Mouse (Mus musculus) heart, embryonic 12.5 days (tissue): ENCODE results near the gene Adora2b. TPM values are rescaled to one million over a fixed set of nuclear protein-coding genes. Genes with fewer than 3 reads are reported as not detected.

Experiments used
- ATAC-seq: fragments of 200-750 bp; cut with Nextera tagmentation; 2 replicates; pipeline ENCODE4 v1.8.0; 2017; ENCODE audit warnings: moderate TSS enrichment, moderate library complexity; ENCODE audit not compliant: insufficient number of reproducible peaks, low FRiP score
- H3K27ac ChIP-seq: fragments of 300-500 bp; sonication (generic); 2 replicates; pipeline ENCODE4 v1.5.1; 2016; ENCODE audit warnings: mild to moderate bottlenecking, moderate library complexity; ENCODE audit not compliant: poor library complexity, severe bottlenecking
- H3K27me3 ChIP-seq: fragments of 300-500 bp; sonication (generic); replicated peaks from 2 replicates; pipeline ENCODE4 v1.6.1; 2016; ENCODE audit warnings: mild to moderate bottlenecking, moderate library complexity
- H3K36me3 ChIP-seq: fragments of 300-500 bp; sonication (generic); 2 replicates; pipeline ENCODE4 v1.6.1; 2016; ENCODE audit warnings: mild to moderate bottlenecking, moderate library complexity
- H3K4me1 ChIP-seq: fragments of 300-500 bp; sonication (generic); replicated peaks from 2 replicates; pipeline ENCODE4 v1.6.1; 2016; ENCODE audit warnings: mild to moderate bottlenecking
- H3K4me2 ChIP-seq: fragments of 300-500 bp; sonication (generic); 2 replicates; pipeline ENCODE4 v1.6.1; 2016; ENCODE audit warnings: mild to moderate bottlenecking, moderate library complexity
- H3K4me3 ChIP-seq: fragments of 300-500 bp; sonication (generic); 2 replicates; pipeline ENCODE4 v1.5.1; 2016; ENCODE audit warnings: mild to moderate bottlenecking
- H3K9ac ChIP-seq: fragments of 300-500 bp; sonication (generic); 2 replicates; pipeline ENCODE4 v1.6.1; 2016; ENCODE audit warnings: mild to moderate bottlenecking, moderate library complexity
- H3K9me3 ChIP-seq: fragments of 300-500 bp; sonication (generic); replicated peaks from 2 replicates; pipeline ENCODE4 v1.6.1; 2016; ENCODE audit warnings: mild to moderate bottlenecking, moderate library complexity
- WGBS: fragments of 180-500 bp; shearing (Covaris S2); methylation state at CpG from one replicate; pipeline ENCODE4 v1.1.7; 2016; 5-methylcytosine and 5-hydroxymethylcytosine counted together
- polyA plus RNA-seq: library from polyadenylated mRNA; unstranded; fragments of >200 nt; fragmentation: Nextera tagmentation; extraction: Ambion mirVana; gene quantifications from 2 replicates; pipeline ENCODE4 v1.2.1, GENCODE M21; 2016

Adora2b gene
- polyA plus RNA-seq, 1 experiment from 2014 or later = 0.83 TPM

- H3K4me1 ChIP-seq = peaks cover 5% of the 10 kb centered on the region
- H3K4me2 ChIP-seq = no peak overlapping the region
- H3K27ac ChIP-seq = no peak overlapping the region
- H3K9ac ChIP-seq = no peak overlapping the region
- H3K27me3 ChIP-seq = no peaks in the 10 kb centered on the region
- no peaks in the 10 kb centered on the region for H3K9me3 ChIP-seq
- no peak overlapping the region for H3K4me3 ChIP-seq
- peaks cover 55% of the 10 kb centered on the region for H3K36me3 ChIP-seq
- no peak for ATAC-seq
- 85% methylated on average over 8 of the region's 8 CpGs for WGBS
Measured at GRCm38 (mm10) chr11:62285020-62285419, 36.2 kb downstream of the Adora2b start.

- Histone ChIP-seq H3K9me3 (no peaks in the 10 kb centered on the region), H3K4me1 (no peaks in the 10 kb centered on the region), H3K4me3 (no peak overlapping the region), H3K27me3 (no peaks in the 10 kb centered on the region), H3K27ac (no peak overlapping the region), H3K36me3 (peaks cover 60% of the 10 kb centered on the region), H3K4me2 (no peak overlapping the region), H3K9ac (no peak overlapping the region)
- WGBS = 94% methylated on average over 1 of the region's 1 CpGs
- ATAC-seq = no peak
Measured at GRCm38 (mm10) chr11:62287700-62288099, 38.9 kb downstream of the Adora2b start.

DNA sequence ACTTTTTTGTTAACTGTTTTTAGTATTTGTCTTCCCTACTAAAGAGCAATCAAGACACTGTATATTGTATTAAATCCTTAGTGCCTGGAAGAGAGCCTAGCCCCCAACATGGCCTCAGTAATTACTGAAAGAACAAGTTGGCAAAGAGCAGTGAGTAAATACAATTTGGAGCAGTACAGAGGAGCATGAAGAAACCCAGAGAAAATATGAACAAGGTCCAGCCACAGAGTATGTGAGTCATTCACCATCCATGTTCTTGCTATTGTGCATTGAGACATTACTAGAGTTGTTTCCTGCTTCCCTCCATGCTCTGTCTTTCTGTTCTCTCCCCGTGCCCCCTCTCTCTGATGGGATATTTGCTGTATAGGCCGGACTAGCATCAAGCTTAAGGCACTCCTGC is 45.3 kb downstream of the Adora2b start:
- Histone ChIP-seq H3K4me2 (no peak overlapping the region), H3K27me3 (no peaks in the 10 kb centered on the region), H3K4me1 (no peaks in the 10 kb centered on the region), H3K36me3 (peaks cover 56% of the 10 kb centered on the region), H3K4me3 (no peak overlapping the region), H3K27ac (no peak overlapping the region), H3K9ac (no peak overlapping the region), H3K9me3 (no peaks in the 10 kb centered on the region)
- 79% methylated on average over 2 of the region's 2 CpGs for WGBS
- ATAC-seq = no peak

DNA sequence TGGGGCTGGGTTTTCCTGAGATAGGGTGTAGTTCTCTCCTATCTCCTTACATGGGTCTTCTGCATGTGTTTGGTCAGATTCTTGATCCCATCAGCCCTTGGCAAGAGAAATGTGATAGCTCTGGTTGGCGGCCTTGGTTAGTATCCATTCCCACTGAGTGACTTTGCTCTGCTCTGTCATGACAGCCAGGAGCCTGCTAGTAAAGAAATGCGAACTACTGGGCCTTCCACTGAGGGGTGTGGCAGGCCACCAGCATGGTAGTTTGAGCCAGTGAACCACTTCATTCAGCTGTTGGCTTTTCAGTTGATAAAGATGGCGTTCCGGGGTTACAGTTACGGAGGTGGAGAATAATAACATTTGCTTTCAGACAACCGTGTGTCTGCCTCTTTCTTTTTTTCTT is 50.1 kb downstream of the Adora2b start:
- peaks cover 37% of the 10 kb centered on the region for H3K36me3 ChIP-seq
- no peak for ATAC-seq

DNA sequence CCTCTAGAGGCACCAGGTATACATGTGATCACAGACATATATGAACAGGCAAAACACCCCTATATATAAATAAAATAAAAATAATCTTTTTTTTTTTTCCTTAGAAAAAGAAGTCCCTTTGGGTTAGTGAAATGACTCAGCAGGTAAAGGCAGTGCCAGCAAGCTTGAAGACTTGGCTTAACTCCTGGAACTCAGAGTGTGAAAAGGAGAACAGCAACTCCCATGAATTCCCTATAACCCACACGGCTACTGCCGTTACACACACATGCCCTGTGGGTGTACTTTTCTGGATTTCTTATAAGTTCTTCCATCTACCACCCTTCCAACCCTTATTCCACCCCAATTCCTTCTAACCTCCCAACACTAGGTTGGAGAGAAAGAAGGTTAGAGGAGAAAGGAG is 57.1 kb downstream of the Adora2b start:
- H3K27ac ChIP-seq = no peak overlapping the region
- H3K36me3 ChIP-seq = peaks cover 48% of the 10 kb centered on the region
- H3K4me2 ChIP-seq = no peak overlapping the region
- ATAC-seq = no peak
- no peaks in the 10 kb centered on the region for H3K4me1 ChIP-seq
- WGBS = 93% methylated on average over 2 of the region's 2 CpGs
- H3K9ac ChIP-seq = no peak overlapping the region
- no peaks in the 10 kb centered on the region for H3K9me3 ChIP-seq
- no peaks in the 10 kb centered on the region for H3K27me3 ChIP-seq
- no peak overlapping the region for H3K4me3 ChIP-seq

More for the DNA sequence above, 50.1 kb downstream of the Adora2b start:
- H3K4me2 ChIP-seq = no peak overlapping the region
- H3K4me3 ChIP-seq = no peak overlapping the region
- H3K9me3 ChIP-seq = no peaks in the 10 kb centered on the region
- H3K9ac ChIP-seq = no peak overlapping the region
- no peaks in the 10 kb centered on the region for H3K4me1 ChIP-seq
- WGBS = 82% methylated on average over 6 of the region's 6 CpGs
- no peak overlapping the region for H3K27ac ChIP-seq
- H3K27me3 ChIP-seq = no peaks in the 10 kb centered on the region

DNA sequence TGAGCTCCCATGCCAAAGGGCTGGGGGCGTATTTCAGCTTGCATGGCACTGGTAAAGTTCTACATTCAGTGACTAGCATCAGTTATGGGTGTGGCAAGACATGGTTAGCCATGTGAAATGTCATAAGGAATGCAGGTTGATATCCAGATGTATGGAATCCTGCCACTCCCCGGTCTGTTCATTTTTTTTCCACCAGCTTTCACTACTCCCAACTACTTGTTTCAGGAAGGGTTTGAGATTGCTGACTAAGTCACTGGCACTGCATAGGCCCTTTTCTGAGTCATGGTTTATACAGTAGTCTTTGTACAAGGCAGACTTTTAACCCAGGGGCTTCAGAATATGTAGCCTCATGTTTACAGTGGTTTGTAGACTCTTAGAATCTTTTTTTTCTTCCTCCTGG is 60.5 kb downstream of the Adora2b start:
- H3K4me2 ChIP-seq = no peak overlapping the region
- no peak overlapping the region for H3K4me3 ChIP-seq
- peaks cover 75% of the 10 kb centered on the region for H3K36me3 ChIP-seq
- no peak for ATAC-seq
- no peak overlapping the region for H3K9ac ChIP-seq
- 87% methylated on average over 2 of the region's 2 CpGs for WGBS
- no peaks in the 10 kb centered on the region for H3K9me3 ChIP-seq
- no peaks in the 10 kb centered on the region for H3K27me3 ChIP-seq
- H3K4me1 ChIP-seq = no peaks in the 10 kb centered on the region
- no peak overlapping the region for H3K27ac ChIP-seq

DNA sequence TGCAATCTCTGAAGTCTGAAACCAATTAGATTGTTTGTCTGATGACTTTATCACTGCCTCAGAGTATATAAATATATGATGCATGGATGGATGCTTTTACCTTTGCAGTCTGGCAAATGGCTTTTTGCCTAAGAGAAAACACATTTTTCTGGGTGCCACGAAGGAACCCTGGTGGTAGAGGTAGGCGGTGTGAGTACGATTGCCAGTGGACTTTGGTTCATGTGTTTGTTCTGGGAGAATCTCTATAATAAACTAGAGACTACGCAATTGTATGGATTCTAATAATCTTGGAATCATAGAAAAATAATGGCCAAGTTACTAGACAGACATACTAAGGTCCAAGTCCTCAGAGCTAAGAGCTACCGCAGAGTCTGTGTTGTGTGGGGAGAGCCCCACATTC is 66.2 kb downstream of the Adora2b start:
- 96% methylated on average over 5 of the region's 5 CpGs for WGBS

More for the DNA sequence above, 66.2 kb downstream of the Adora2b start:
- Histone ChIP-seq H3K4me1 (no peaks in the 10 kb centered on the region), H3K9me3 (no peaks in the 10 kb centered on the region), H3K4me2 (no peak overlapping the region), H3K9ac (no peak overlapping the region), H3K27me3 (no peaks in the 10 kb centered on the region), H3K4me3 (no peak overlapping the region), H3K36me3 (peaks cover 81% of the 10 kb centered on the region), H3K27ac (no peak overlapping the region)
- no peak for ATAC-seq

Other genes starting within 250 kb of the Adora2b start
- 17.8 and 18.7 TPM in 2 replicates for gene Zswim7, start 32.4 kb downstream of the Adora2b start, polyA plus RNA-seq
- 20.7 and 23.2 TPM in 2 replicates for gene Ttc19, start 32.5 kb downstream of the Adora2b start, polyA plus RNA-seq
- gene Pigl, start 209.5 kb downstream of the Adora2b start, polyA plus RNA-seq = 10.3 and 10.7 TPM in 2 replicates
- gene Ncor1, start 209.6 kb downstream of the Adora2b start, polyA plus RNA-seq = 132 and 143 TPM in 2 replicates